Mouse (Mus musculus) hindbrain, embryonic 13.5 days (tissue): ENCODE results near the gene Klhl12. TPM values are rescaled to one million over a fixed set of nuclear protein-coding genes. Genes with fewer than 3 reads are reported as not detected.
"Not testable (repeated sequence)": the region's sequence is repeated elsewhere in the genome, so short reads cannot be mapped to it uniquely, and the experiment has no call there.

Experiments used
- ATAC-seq: fragments of 200-750 bp; cut with Nextera tagmentation; 2 replicates; pipeline ENCODE4 v1.8.0; 2017; ENCODE audit warnings: moderate TSS enrichment; ENCODE audit not compliant: low FRiP score
- H3K27ac ChIP-seq: fragments of 300-500 bp; sonication (generic); 2 replicates; pipeline ENCODE4 v1.5.1; 2015; ENCODE audit warnings: inconsistent platforms, mild to moderate bottlenecking, moderate library complexity
- H3K27me3 ChIP-seq: fragments of 300-500 bp; sonication (generic); 2 replicates; pipeline ENCODE4 v1.6.1; 2015; ENCODE audit warnings: mild to moderate bottlenecking, inconsistent platforms
- H3K36me3 ChIP-seq: fragments of 300-500 bp; sonication (generic); 2 replicates; pipeline ENCODE4 v1.6.1; 2015; ENCODE audit warnings: mild to moderate bottlenecking, inconsistent platforms
- H3K4me1 ChIP-seq: fragments of 300-500 bp; sonication (generic); replicated peaks from 2 replicates; pipeline ENCODE4 v1.6.1; 2015; ENCODE audit warnings: inconsistent platforms
- H3K4me2 ChIP-seq: fragments of 300-500 bp; sonication (generic); 2 replicates; pipeline ENCODE4 v1.6.1; 2015; ENCODE audit warnings: inconsistent platforms, mild to moderate bottlenecking, moderate library complexity
- H3K4me3 ChIP-seq: fragments of 300-500 bp; sonication (generic); 2 replicates; pipeline ENCODE4 v1.5.1; 2015; ENCODE audit warnings: mild to moderate bottlenecking, inconsistent platforms
- H3K9ac ChIP-seq: fragments of 300-500 bp; sonication (generic); 2 replicates; pipeline ENCODE4 v1.6.1; 2015; ENCODE audit warnings: mild to moderate bottlenecking, inconsistent platforms
- H3K9me3 ChIP-seq: fragments of 300-500 bp; sonication (generic); 2 replicates; pipeline ENCODE4 v1.6.1; 2016; ENCODE audit warnings: inconsistent platforms
- WGBS: fragments of 180-500 bp; shearing (Covaris S2); methylation state at CpG from one replicate; pipeline ENCODE4 v1.1.7; 2015; 5-methylcytosine and 5-hydroxymethylcytosine counted together
- polyA plus RNA-seq: library from polyadenylated mRNA; unstranded; fragments of >200 nt; fragmentation: Nextera tagmentation; extraction: Ambion mirVana; gene quantifications from 2 replicates; pipeline ENCODE4 v1.2.1, GENCODE M21; 2015

The Klhl12 gene
- polyA plus RNA-seq, 1 experiment from 2014 or later: 33.2 TPM

GRCm38 (mm10) chr1:134521163-134521562, 65.8 kb downstream of the Klhl12 start:
- Histone ChIP-seq H3K4me2 (no peak overlapping the region), H3K9ac (no peak overlapping the region), H3K4me3 (no peak overlapping the region), H3K27me3 (no peaks in the 10 kb centered on the region), H3K4me1 (peaks cover 4% of the 10 kb centered on the region), H3K36me3 (no peaks in the 10 kb centered on the region), H3K27ac (no peak overlapping the region), H3K9me3 (no peaks in the 10 kb centered on the region)
- WGBS: 87% methylated on average over 7 of the region's 7 CpGs
- no peak for ATAC-seq

DNA sequence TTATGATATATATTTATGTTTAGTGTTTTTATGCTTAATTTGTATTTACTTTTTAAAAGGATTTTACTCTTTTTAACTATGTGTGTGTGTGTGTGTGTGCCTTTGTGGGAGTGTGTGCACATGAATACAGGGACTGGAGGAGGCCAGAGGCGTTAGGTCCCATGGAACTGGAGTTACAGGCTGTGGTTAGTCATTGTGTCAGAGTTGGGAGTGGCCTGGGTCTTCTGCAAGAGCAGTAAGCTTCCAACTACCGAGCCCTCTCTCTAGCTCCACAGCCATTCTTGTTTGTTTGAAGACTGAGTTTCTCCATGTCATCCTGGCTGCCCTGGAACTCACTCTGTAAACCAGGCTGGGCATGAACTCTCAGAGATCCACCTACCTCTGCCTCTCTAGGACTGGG, 67.0 kb downstream of the Klhl12 start:
- Histone ChIP-seq H3K9ac (no peak overlapping the region), H3K36me3 (no peaks in the 10 kb centered on the region), H3K4me1 (no peaks in the 10 kb centered on the region), H3K4me3 (no peak overlapping the region), H3K27me3 (no peaks in the 10 kb centered on the region), H3K27ac (no peak overlapping the region), H3K9me3 (no peaks in the 10 kb centered on the region), H3K4me2 (no peak overlapping the region)
- 41% methylated on average over 2 of the region's 2 CpGs for WGBS
- no peak for ATAC-seq

- ATAC-seq: no peak
- Histone ChIP-seq H3K36me3 (no peaks in the 10 kb centered on the region), H3K4me3 (no peak overlapping the region), H3K27me3 (no peaks in the 10 kb centered on the region), H3K4me2 (no peak overlapping the region), H3K27ac (no peak overlapping the region), H3K9me3 (no peaks in the 10 kb centered on the region), H3K9ac (no peak overlapping the region), H3K4me1 (no peaks in the 10 kb centered on the region)
- 79% methylated on average over 5 of the region's 5 CpGs for WGBS
Observed at GRCm38 (mm10) chr1:134524424-134524823, 69.1 kb downstream of the Klhl12 start.

GRCm38 (mm10) chr1:134525015-134525414, 69.7 kb downstream of the Klhl12 start:
- WGBS: 96% methylated on average over 1 of the region's 1 CpGs
- Histone ChIP-seq H3K9me3 (no peaks in the 10 kb centered on the region), H3K9ac (no peak overlapping the region), H3K36me3 (no peaks in the 10 kb centered on the region), H3K4me3 (no peak overlapping the region), H3K4me1 (no peaks in the 10 kb centered on the region), H3K27ac (no peak overlapping the region), H3K27me3 (no peaks in the 10 kb centered on the region), H3K4me2 (no peak overlapping the region)
- no peak for ATAC-seq

DNA sequence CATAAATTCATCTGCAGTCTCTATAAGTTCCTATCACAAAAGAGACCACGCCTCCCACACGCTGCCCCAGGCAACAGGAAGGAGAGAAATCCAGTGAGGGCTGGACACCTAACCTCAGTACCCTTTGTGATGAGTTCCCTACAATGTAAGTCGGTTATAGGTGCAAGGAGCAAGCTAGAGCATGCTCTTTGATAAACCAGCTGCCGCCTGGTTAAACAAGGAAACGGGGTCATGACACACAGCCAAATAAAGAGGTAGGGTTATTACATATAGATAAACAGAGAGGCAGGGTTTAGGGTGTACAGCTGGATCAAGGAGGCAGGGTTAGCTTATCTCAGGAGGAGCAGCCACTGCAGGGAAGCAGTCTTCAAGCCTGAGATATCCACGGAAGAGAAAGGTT, 71.4 kb downstream of the Klhl12 start:
- no peaks in the 10 kb centered on the region for H3K27me3 ChIP-seq
- no peak overlapping the region for H3K4me3 ChIP-seq
- ATAC-seq: no peak
- no peak overlapping the region for H3K4me2 ChIP-seq
- H3K27ac ChIP-seq: no peak overlapping the region
- WGBS: 86% methylated on average over 6 of the region's 6 CpGs
- H3K4me1 ChIP-seq: no peaks in the 10 kb centered on the region
- no peaks in the 10 kb centered on the region for H3K9me3 ChIP-seq
- no peaks in the 10 kb centered on the region for H3K36me3 ChIP-seq
- no peak overlapping the region for H3K9ac ChIP-seq

GRCm38 (mm10) chr1:134530618-134531017, 75.3 kb downstream of the Klhl12 start:
- Histone ChIP-seq H3K27ac (no peak overlapping the region), H3K27me3 (no peaks in the 10 kb centered on the region), H3K9ac (no peak overlapping the region), H3K9me3 (no peaks in the 10 kb centered on the region), H3K4me2 (no peak overlapping the region), H3K4me3 (no peak overlapping the region), H3K36me3 (no peaks in the 10 kb centered on the region), H3K4me1 (no peaks in the 10 kb centered on the region)
- 75% methylated on average over 6 of the region's 6 CpGs for WGBS
- ATAC-seq: peak; percentile 61; the same call in 1 of the 2 replicates

GRCm38 (mm10) chr1:134533710-134534109, 78.4 kb downstream of the Klhl12 start:
- H3K9me3 ChIP-seq, H3K4me2 ChIP-seq, ATAC-seq, H3K9ac ChIP-seq, H3K36me3 ChIP-seq, H3K27ac ChIP-seq, H3K4me3 ChIP-seq, H3K4me1 ChIP-seq, H3K27me3 ChIP-seq: not testable (repeated sequence)
- 94% methylated on average over 10 of the region's 10 CpGs for WGBS

DNA sequence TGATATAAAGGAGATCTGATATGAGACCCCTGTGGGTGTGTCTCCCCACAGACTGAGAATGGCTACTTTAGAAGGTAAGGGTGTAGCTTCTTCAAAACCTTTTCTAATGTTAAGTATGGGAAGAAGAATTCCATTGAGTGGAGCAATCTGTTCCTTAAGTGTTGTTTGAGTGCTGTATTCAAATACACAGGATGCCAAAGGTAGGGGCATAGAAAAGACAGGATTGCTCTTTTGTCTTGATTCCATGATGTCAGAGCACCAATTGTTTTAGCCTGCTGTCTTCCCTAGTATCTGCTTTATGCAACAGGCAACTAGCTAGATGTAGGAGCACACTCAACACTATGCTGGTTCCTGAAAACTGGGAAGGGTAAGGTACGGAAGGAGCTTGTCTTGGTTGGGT, 79.7 kb downstream of the Klhl12 start:
- Histone ChIP-seq H3K9ac (no peak overlapping the region), H3K4me3 (no peak overlapping the region), H3K4me1 (0 out of 2 replicates have a peak, but pooled peaks cover 3% of the 10 kb centered on the region), H3K27me3 (no peaks in the 10 kb centered on the region), H3K9me3 (no peaks in the 10 kb centered on the region), H3K4me2 (no peak overlapping the region), H3K27ac (no peak overlapping the region), H3K36me3 (no peaks in the 10 kb centered on the region)
- ATAC-seq: no peak
- 97% methylated on average over 1 of the region's 1 CpGs for WGBS

- 0 out of 2 replicates have a peak, but pooled peaks cover 3% of the 10 kb centered on the region for H3K4me1 ChIP-seq
- 71% methylated on average over 3 of the region's 3 CpGs for WGBS
- H3K4me3 ChIP-seq: no peak overlapping the region
- no peaks in the 10 kb centered on the region for H3K27me3 ChIP-seq
- H3K36me3 ChIP-seq: no peaks in the 10 kb centered on the region
- ATAC-seq: no peak
- no peaks in the 10 kb centered on the region for H3K9me3 ChIP-seq
- H3K9ac ChIP-seq: no peak overlapping the region
- H3K27ac ChIP-seq: no peak overlapping the region
- H3K4me2 ChIP-seq: no peak overlapping the region
Observed at GRCm38 (mm10) chr1:134535513-134535912, 80.2 kb downstream of the Klhl12 start.

- no peaks in the 10 kb centered on the region for H3K36me3 ChIP-seq
- H3K4me3 ChIP-seq: no peak overlapping the region
- 0 out of 2 replicates have a peak, but pooled peaks cover 3% of the 10 kb centered on the region for H3K4me1 ChIP-seq
- WGBS: 89% methylated on average over 10 of the region's 10 CpGs
- no peak overlapping the region for H3K9ac ChIP-seq
- no peak overlapping the region for H3K27ac ChIP-seq
- no peaks in the 10 kb centered on the region for H3K27me3 ChIP-seq
- no peak for ATAC-seq
- H3K9me3 ChIP-seq: 0 out of 2 replicates have a peak, but pooled peaks cover 10% of the 10 kb centered on the region
- H3K4me2 ChIP-seq: no peak overlapping the region
Observed at GRCm38 (mm10) chr1:134540610-134541009, 85.3 kb downstream of the Klhl12 start.

Other genes with a start within 250 kb of the Klhl12 start
- gene Adora1, start 220.1 kb upstream of the Klhl12 start, polyA plus RNA-seq: 10.2 and 10.6 TPM in 2 replicates
- 3.6 and 3.8 TPM in 2 replicates for gene Myog, start 165.5 kb upstream of the Klhl12 start, polyA plus RNA-seq
- gene Ppfia4, start 122.6 kb upstream of the Klhl12 start, polyA plus RNA-seq: 10.9 and 12.3 TPM in 2 replicates
- 122 and 128 TPM in 2 replicates for gene Tmem183a, start 93.6 kb upstream of the Klhl12 start, polyA plus RNA-seq
- not detected in 2 replicates for gene 4933406M09Rik, start 69.6 kb upstream of the Klhl12 start, polyA plus RNA-seq
- 19.0 and 19.9 TPM in 2 replicates for gene Cyb5r1, start 50.0 kb upstream of the Klhl12 start, polyA plus RNA-seq
- gene Adipor1, start 40.2 kb upstream of the Klhl12 start, polyA plus RNA-seq: 69.8 and 72.0 TPM in 2 replicates
- gene Rabif, start 39.1 kb downstream of the Klhl12 start, polyA plus RNA-seq: 62.9 and 67.3 TPM in 2 replicates
- not detected in 2 replicates for gene Mgat4e, start 94.2 kb downstream of the Klhl12 start, polyA plus RNA-seq
- gene Kdm5b, start 104.6 kb downstream of the Klhl12 start, polyA plus RNA-seq: 99.4 and 103 TPM in 2 replicates
- 3.8 and 8.2 TPM in 2 replicates for gene Syt2, start 191.1 kb downstream of the Klhl12 start, polyA plus RNA-seq